Mouse (Mus musculus) small intestine, adult 2 months (tissue): ENCODE data around the gene Ero1lb.
"Not testable (repeated sequence)": the region's sequence is repeated elsewhere in the genome, so short reads cannot be mapped to it uniquely, and the experiment has no call there.

Experiments
- CTCF ChIP-seq: fragments of 200-500 bp; IDR thresholded peaks from 2 replicates; pipeline ENCODE4 v1.5.1; 2012; ENCODE audit warnings: low read depth, mild to moderate bottlenecking, control low read depth, inconsistent platforms, low read length, moderate library complexity, mixed read lengths; ENCODE audit not compliant: insufficient replicate concordance, insufficient read length; ENCODE audit errors: extremely low read depth
- POLR2A ChIP-seq: fragments of 200-500 bp; IDR thresholded peaks from 2 replicates; pipeline ENCODE4 v1.6.1; 2012; ENCODE audit warnings: low read depth, mild to moderate bottlenecking, control low read depth, inconsistent platforms, low read length, moderate library complexity

GRCm38 (mm10) chr13:12597075-12597474 lies 31.4 kb downstream of the Ero1lb start:
- not testable (repeated sequence) for TF ChIP-seq CTCF, POLR2A
